Mouse (Mus musculus) kidney, adult 2 months (tissue): ENCODE results near the gene Optc. TPM values are rescaled to one million over a fixed set of nuclear protein-coding genes. Genes with fewer than 3 reads are reported as not detected.

Experiments used
- DNase-seq: peaks from one replicate; pipeline ENCODE4 v3.0.0; 2021
- H3K27ac ChIP-seq: fragments of 200-500 bp; 2 replicates; pipeline ENCODE4 v1.5.1; 2012; ENCODE audit warnings: low read depth, low read length, control low read depth, inconsistent platforms; ENCODE audit not compliant: insufficient read depth
- H3K27me3 ChIP-seq: fragments of 200-500 bp; replicated peaks from 2 replicates; pipeline ENCODE4 v1.6.1; 2012; ENCODE audit warnings: mild to moderate bottlenecking, moderate library complexity, low read length, inconsistent platforms; ENCODE audit not compliant: control insufficient read depth, insufficient read depth
- H3K36me3 ChIP-seq: fragments of 200-500 bp; 2 replicates; pipeline ENCODE4 v1.6.1; 2012; ENCODE audit warnings: mild to moderate bottlenecking, moderate library complexity, low read length, inconsistent platforms; ENCODE audit not compliant: control insufficient read depth, insufficient read depth
- H3K4me1 ChIP-seq: fragments of 200-500 bp; 2 replicates; pipeline ENCODE4 v1.6.1; 2011; ENCODE audit warnings: low read length; ENCODE audit not compliant: control insufficient read depth, insufficient read depth
- H3K4me3 ChIP-seq: fragments of 200-500 bp; 2 replicates; pipeline ENCODE4 v1.5.1; 2011; ENCODE audit warnings: mild to moderate bottlenecking, low read depth, low read length, control low read depth; ENCODE audit not compliant: insufficient read depth
- CTCF ChIP-seq: fragments of 200-500 bp; conservative IDR thresholded peaks from 2 replicates; pipeline ENCODE4 v1.5.1; 2011; ENCODE audit warnings: low read depth, mild to moderate bottlenecking, control low read depth, low read length, moderate library complexity, mixed read lengths; ENCODE audit not compliant: insufficient read depth, insufficient read length
- POLR2A ChIP-seq: fragments of 200-500 bp; IDR thresholded peaks from one replicate; pipeline ENCODE4 v1.6.1; 2011; ENCODE audit warnings: low read depth, low read length, control low read depth
- WGBS: fragments of 180-500 bp; shearing (Covaris S2); methylation state at CpG from one replicate; pipeline ENCODE4 v1.1.7; 2018; 5-methylcytosine and 5-hydroxymethylcytosine counted together
- polyA plus RNA-seq: library from polyadenylated mRNA; depleted of rRNA; stranded (reverse); fragments of >200 nt; gene quantifications from 2 replicates; pipeline ENCODE4 v1.2.3, GENCODE M21; 2012; rRNA removed

The Optc gene
- polyA plus RNA-seq, 1 experiment, result 0.48 TPM

- H3K27ac ChIP-seq, result no peak overlapping the region
- 64% methylated on average over 3 of the region's 3 CpGs for WGBS
- TF ChIP-seq POLR2A (no peak), CTCF (no peak)
- no peaks in the 10 kb centered on the region for H3K36me3 ChIP-seq
- DNase-seq, result peak; percentile 66
- H3K27me3 ChIP-seq, result no peaks in the 10 kb centered on the region
- H3K4me1 ChIP-seq, result peaks cover 3% of the 10 kb centered on the region; the same call in 1 of the 2 replicates
- no peak overlapping the region for H3K4me3 ChIP-seq
Measured at GRCm38 (mm10) chr1:133856655-133857054, 51.1 kb downstream of the Optc start.

- TF ChIP-seq POLR2A, result no peak
- TF ChIP-seq CTCF, result no peak
- H3K27ac ChIP-seq, result peak overlapping the region; percentile 52; the same call in 1 of the 2 replicates
- no peak for DNase-seq
- no peaks in the 10 kb centered on the region for H3K27me3 ChIP-seq
- WGBS, result 61% methylated on average over 11 of the region's 11 CpGs
- H3K4me1 ChIP-seq, result peaks cover 3% of the 10 kb centered on the region; the same call in 1 of the 2 replicates
- H3K36me3 ChIP-seq, result no peaks in the 10 kb centered on the region
- no peak overlapping the region for H3K4me3 ChIP-seq
Measured at GRCm38 (mm10) chr1:133856133-133856541, 51.7 kb downstream of the Optc start.

- Histone ChIP-seq H3K27ac (no peak overlapping the region), H3K4me1 (peaks cover 3% of the 10 kb centered on the region; the same call in 1 of the 2 replicates), H3K4me3 (no peak overlapping the region), H3K27me3 (no peaks in the 10 kb centered on the region), H3K36me3 (no peaks in the 10 kb centered on the region)
- 36% methylated on average over 15 of the region's 15 CpGs for WGBS
- TF ChIP-seq POLR2A (no peak), CTCF (no peak)
- peak; percentile 34 for DNase-seq
Measured at GRCm38 (mm10) chr1:133855274-133856017, 52.4 kb downstream of the Optc start.

- no peak overlapping the region for H3K4me3 ChIP-seq
- H3K27me3 ChIP-seq, result no peaks in the 10 kb centered on the region
- no peaks in the 10 kb centered on the region for H3K36me3 ChIP-seq
- no peak for TF ChIP-seq POLR2A
- TF ChIP-seq CTCF, result no peak
- 14% methylated on average over 17 of the region's 17 CpGs for WGBS
- H3K27ac ChIP-seq, result no peak overlapping the region
- H3K4me1 ChIP-seq, result peaks cover 3% of the 10 kb centered on the region; the same call in 1 of the 2 replicates
- DNase-seq, result peak; percentile 48
Measured at GRCm38 (mm10) chr1:133854421-133855273, 53.2 kb downstream of the Optc start.

Other genes starting within 250 kb of the Optc start
- gene Zbed6, start 247.1 kb downstream of the Optc start, polyA plus RNA-seq, result 2.2 and 2.5 TPM in 2 replicates
- 2.1 and 2.2 TPM in 2 replicates for gene Gm38394, start 246.7 kb downstream of the Optc start, polyA plus RNA-seq
- 0.34 and 1.8 TPM in 2 replicates for gene Lax1, start 217.9 kb downstream of the Optc start, polyA plus RNA-seq
- 4.9 and 6.1 TPM in 2 replicates for gene Atp2b4, start 107.0 kb downstream of the Optc start, polyA plus RNA-seq
- 35.0 and 38.2 TPM in 2 replicates for gene Prelp, start 13.4 kb upstream of the Optc start, polyA plus RNA-seq
- gene Fmod, start 129.3 kb upstream of the Optc start, polyA plus RNA-seq, result 9.7 and 11.9 TPM in 2 replicates
- 20.3 and 23.7 TPM in 2 replicates for gene Btg2, start 171.1 kb upstream of the Optc start, polyA plus RNA-seq
- not detected in 2 replicates for gene Chit1, start 203.2 kb upstream of the Optc start, polyA plus RNA-seq